In genomic region chr13:57017553-57018341, GRCm38 (mm10) we compare ENCODE assay signal across 16 mouse cellular contexts.
DNase-seq lines count a peak whose midpoint lies in the region; ATAC-seq and TF ChIP-seq lines count a peak whose summit lies in the region.
"Had no signal": no experiment of that assay in that cellular context is flagged by ENCODE, and none has a peak within 500 bp of the region (broad histone marks: within the 10 kb centered on the region; RNA-seq: fewer than 3 reads in every experiment).

No protein-coding gene starts in this region.

- no peaks in the 10 kb centered on the region for H3K36me3 ChIP-seq in forebrain, embryonic 15.5 days
- no peaks in the 10 kb centered on the region for H3K36me3 ChIP-seq in forebrain, embryonic 16.5 days (ENCODE audit: control insufficient read depth, insufficient read depth)
- no peaks in the 10 kb centered on the region for H3K36me3 ChIP-seq in limb, embryonic 14.5 days (ENCODE audit: control insufficient read depth, insufficient read depth, low read length)
- H3K36me3 ChIP-seq in intestine, embryonic 16.5 days (ENCODE audit: control insufficient read depth, insufficient read depth, low read length) = no peaks in the 10 kb centered on the region
- H3K36me3 ChIP-seq in midbrain, embryonic 16.5 days (ENCODE audit: control insufficient read depth, insufficient read depth, low read length) = no peaks in the 10 kb centered on the region
- no peaks in the 10 kb centered on the region for H3K36me3 ChIP-seq in thymus, adult 2 months (ENCODE audit: control insufficient read depth, insufficient read depth, low read length)
- H3K36me3 ChIP-seq: embryonic facial prominence, embryonic 15.5 days; hindbrain, embryonic 12.5 days; neural tube, embryonic 12.5 days had no signal

- no peak for TF ChIP-seq CTCF in thymus, adult 2 months (IDR thresholded peaks at IDR 0.05; ENCODE audit: borderline replicate concordance, control insufficient read depth, extremely low read depth, insufficient read depth, low read length, poor library complexity)

- no peak overlapping the region for H3K4me2 ChIP-seq in forebrain, embryonic 15.5 days (replicated peaks)
- H3K4me2 ChIP-seq in forebrain, embryonic 16.5 days (ENCODE audit: low read length) = no peak overlapping the region
- H3K4me2 ChIP-seq in limb, embryonic 14.5 days (replicated peaks; ENCODE audit: low read depth, low read length, severe bottlenecking) = no peak overlapping the region
- no peak overlapping the region for H3K4me2 ChIP-seq in intestine, embryonic 16.5 days (ENCODE audit: low read depth, low read length)
- no peak overlapping the region for H3K4me2 ChIP-seq in midbrain, embryonic 16.5 days (ENCODE audit: low read length)
- H3K4me2 ChIP-seq: embryonic facial prominence, embryonic 15.5 days; neural tube, embryonic 12.5 days had no signal

- H3K9ac ChIP-seq in forebrain, embryonic 15.5 days (replicated peaks) = no peak overlapping the region
- no peak overlapping the region for H3K9ac ChIP-seq in forebrain, embryonic 16.5 days (replicated peaks; ENCODE audit: low read depth, low read length)
- H3K9ac ChIP-seq in limb, embryonic 14.5 days (ENCODE audit: low read depth, low read length, severe bottlenecking) = no peak overlapping the region
- H3K9ac ChIP-seq in intestine, embryonic 16.5 days (ENCODE audit: low read depth, low read length) = no peak overlapping the region
- H3K9ac ChIP-seq in midbrain, embryonic 16.5 days (ENCODE audit: low read depth, low read length) = no peak overlapping the region
- H3K9ac ChIP-seq: embryonic facial prominence, embryonic 15.5 days; hindbrain, embryonic 12.5 days; liver, embryonic 14.5 days; neural tube, embryonic 12.5 days had no signal

- 63% methylated on average over 11 of the region's 11 CpGs for WGBS in forebrain, embryonic 15.5 days
- 64% methylated on average over 11 of the region's 11 CpGs for WGBS in forebrain, embryonic 16.5 days
- 48% methylated on average over 11 of the region's 11 CpGs for WGBS in limb, embryonic 14.5 days
- WGBS in intestine, embryonic 16.5 days = 64% methylated on average over 11 of the region's 11 CpGs
- WGBS in midbrain, embryonic 16.5 days = 74% methylated on average over 11 of the region's 11 CpGs
- WGBS in thymus, adult 2 months = 73% methylated on average over 11 of the region's 11 CpGs

- H3K9me3 ChIP-seq in forebrain, embryonic 15.5 days = no peaks in the 10 kb centered on the region
- H3K9me3 ChIP-seq in forebrain, embryonic 16.5 days (ENCODE audit: control insufficient read depth, low read length) = no peaks in the 10 kb centered on the region
- no peaks in the 10 kb centered on the region for H3K9me3 ChIP-seq in limb, embryonic 14.5 days (ENCODE audit: control insufficient read depth, low read length)
- H3K9me3 ChIP-seq in intestine, embryonic 16.5 days (ENCODE audit: control insufficient read depth, low read length) = no peaks in the 10 kb centered on the region
- no peaks in the 10 kb centered on the region for H3K9me3 ChIP-seq in midbrain, embryonic 16.5 days (replicated peaks; ENCODE audit: control insufficient read depth, low read length, poor library complexity, severe bottlenecking)
- H3K9me3 ChIP-seq: embryonic facial prominence, embryonic 15.5 days; hindbrain, embryonic 12.5 days; neural tube, embryonic 12.5 days had no signal

- TF ChIP-seq POLR2A in limb, embryonic 14.5 days (IDR thresholded peaks at IDR 0.05; ENCODE audit: borderline replicate concordance, extremely low read depth, insufficient read depth, insufficient read length) = no peak
- TF ChIP-seq POLR2A in thymus, adult 2 months (IDR thresholded peaks at IDR 0.05; ENCODE audit: control insufficient read depth, extremely low read depth, insufficient read depth, low read length, poor library complexity) = no peak

- peaks cover 9% of the 10 kb centered on the region for H3K4me1 ChIP-seq in forebrain, embryonic 15.5 days
- H3K4me1 ChIP-seq in forebrain, embryonic 16.5 days (replicated peaks; ENCODE audit: control insufficient read depth, insufficient read depth, low read length) = peaks cover 11% of the 10 kb centered on the region
- peaks cover 9% of the 10 kb centered on the region; the same call in 1 of the 2 replicates for H3K4me1 ChIP-seq in limb, embryonic 14.5 days (ENCODE audit: control insufficient read depth, insufficient read depth, low read length)
- no peaks in the 10 kb centered on the region for H3K4me1 ChIP-seq in intestine, embryonic 16.5 days (ENCODE audit: control insufficient read depth, insufficient read depth, low read length)
- peaks cover 2% of the 10 kb centered on the region; the same call in 1 of the 2 replicates for H3K4me1 ChIP-seq in midbrain, embryonic 16.5 days (ENCODE audit: control insufficient read depth, insufficient read depth, low read length)
- H3K4me1 ChIP-seq in thymus, adult 2 months (replicated peaks; ENCODE audit: control insufficient read depth, insufficient read depth, low read length) = no peaks in the 10 kb centered on the region

- no peak for ATAC-seq in forebrain, embryonic 15.5 days (replicated peaks)
- no peak for ATAC-seq in forebrain, embryonic 16.5 days
- ATAC-seq in limb, embryonic 14.5 days (ENCODE audit: low FRiP score, low read depth) = no peak
- ATAC-seq in intestine, embryonic 16.5 days = no peak
- ATAC-seq in midbrain, embryonic 16.5 days = no peak

- H3K4me3 ChIP-seq in forebrain, embryonic 15.5 days = no peak overlapping the region
- no peak overlapping the region for H3K4me3 ChIP-seq in forebrain, embryonic 16.5 days (replicated peaks; ENCODE audit: low read length)
- no peak overlapping the region for H3K4me3 ChIP-seq in limb, embryonic 14.5 days (replicated peaks; ENCODE audit: low read length)
- H3K4me3 ChIP-seq in intestine, embryonic 16.5 days (ENCODE audit: low read length) = no peak overlapping the region
- H3K4me3 ChIP-seq in midbrain, embryonic 16.5 days (ENCODE audit: low read depth, low read length) = no peak overlapping the region
- H3K4me3 ChIP-seq in thymus, adult 2 months (ENCODE audit: control insufficient read depth, insufficient read depth, low read length) = no peak overlapping the region
- H3K4me3 ChIP-seq: embryonic facial prominence, embryonic 15.5 days; hindbrain, embryonic 12.5 days; neural tube, embryonic 12.5 days had no signal

- peak; percentile 73 for DNase-seq in MN1 (ENCODE audit: low spot score)
- peak; percentile 52 for DNase-seq in layer of hippocampus, adult 11-12 months (ENCODE audit: low spot score)
- DNase-seq in limb, embryonic 14.5 days (ENCODE audit: low spot score) = peak; percentile 41
- DNase-seq in thymus, adult 2 months = no peak
- DNase-seq: adrenal gland, adult 8-10 months; cerebellum, adult 2 months; gastrocnemius, postnatal 25 days; kidney, postnatal 14 days had no signal

- H3K27me3 ChIP-seq in forebrain, embryonic 15.5 days = no peaks in the 10 kb centered on the region
- no peaks in the 10 kb centered on the region for H3K27me3 ChIP-seq in forebrain, embryonic 16.5 days (replicated peaks; ENCODE audit: control insufficient read depth, insufficient read depth, low read length)
- no peaks in the 10 kb centered on the region for H3K27me3 ChIP-seq in limb, embryonic 14.5 days (ENCODE audit: control insufficient read depth, insufficient read depth, low read length)
- H3K27me3 ChIP-seq in intestine, embryonic 16.5 days (replicated peaks; ENCODE audit: control insufficient read depth, insufficient read depth, low read length) = no peaks in the 10 kb centered on the region
- no peaks in the 10 kb centered on the region for H3K27me3 ChIP-seq in midbrain, embryonic 16.5 days (ENCODE audit: control insufficient read depth, insufficient read depth, low read depth, low read length)
- no peaks in the 10 kb centered on the region for H3K27me3 ChIP-seq in thymus, adult 2 months (ENCODE audit: control insufficient read depth, insufficient read depth, low read length)
- H3K27me3 ChIP-seq: embryonic facial prominence, embryonic 15.5 days; hindbrain, embryonic 12.5 days; neural tube, embryonic 12.5 days had no signal

- 0 out of 2 replicates have a peak overlapping the region, but pooled peaks have one; percentile 5 for H3K27ac ChIP-seq in forebrain, embryonic 15.5 days (replicated peaks)
- no peak overlapping the region for H3K27ac ChIP-seq in forebrain, embryonic 16.5 days (ENCODE audit: low read length)
- H3K27ac ChIP-seq in limb, embryonic 14.5 days (replicated peaks; ENCODE audit: low read depth, low read length) = no peak overlapping the region
- no peak overlapping the region for H3K27ac ChIP-seq in intestine, embryonic 16.5 days (ENCODE audit: low read length)
- H3K27ac ChIP-seq in midbrain, embryonic 16.5 days (ENCODE audit: low read length) = no peak overlapping the region
- H3K27ac ChIP-seq in thymus, adult 2 months (ENCODE audit: control insufficient read depth, insufficient read depth, low read length) = no peak overlapping the region
- H3K27ac ChIP-seq: embryonic facial prominence, embryonic 15.5 days; hindbrain, embryonic 12.5 days; liver, embryonic 14.5 days; neural tube, embryonic 12.5 days had no signal
